Mouse (Mus musculus) MEL (cell line): ENCODE data around the gene Cep131. TPM values are rescaled to one million over a fixed set of nuclear protein-coding genes. Genes with fewer than 3 reads are reported as not detected.
A peak's percentile ranks its signal among the peaks of the same experiment; 100 is the strongest.

Experiments used
- DNase-seq: peaks from one replicate; pipeline ENCODE4 v3.0.0; 2011; ENCODE audit warnings: low read depth, low spot score
- H3K27ac ChIP-seq: 2 replicates; pipeline ENCODE4 v1.5.1; 2012; ENCODE audit warnings: low read depth, mild to moderate bottlenecking, control low read depth, low read length, moderate library complexity; ENCODE audit not compliant: control insufficient read depth
- H3K27me3 ChIP-seq, 2 experiments: fragments of 150-350 bp in 1 of 2; sonication (generic) in 1 of 2; 2 replicates each; pipeline ENCODE4 v1.6.1; 2012; ENCODE audit warnings: low read length in 2 of 2, mild to moderate bottlenecking in 2 of 2, improper control_type of control experiment in 1 of 2, moderate library complexity in 1 of 2; ENCODE audit not compliant: insufficient read depth in 2 of 2, control insufficient read depth in 1 of 2
- H3K36me3 ChIP-seq, 2 experiments: 2 replicates each; pipeline ENCODE4 v1.6.1; 2012 to 2014; ENCODE audit warnings: low read length in 2 of 2, improper control_type of control experiment in 1 of 2, inconsistent platforms in 1 of 2, mild to moderate bottlenecking in 1 of 2; ENCODE audit not compliant: insufficient read depth in 2 of 2, control insufficient read depth in 1 of 2
- H3K4me1 ChIP-seq, 2 experiments: fragments of 150-350 bp in 1 of 2; sonication (generic) in 1 of 2; 2 replicates each; pipeline ENCODE4 v1.6.1; 2012; ENCODE audit warnings: low read length in 2 of 2, improper control_type of control experiment in 1 of 2, mild to moderate bottlenecking in 1 of 2; ENCODE audit not compliant: insufficient read depth in 2 of 2, control insufficient read depth in 1 of 2
- H3K4me3 ChIP-seq, 2 experiments: fragments of 150-350 bp in 1 of 2; sonication (generic) in 1 of 2; 2 replicates each; pipeline ENCODE4 v1.5.1; 2012; ENCODE audit warnings: low read depth in 2 of 2, low read length in 2 of 2, mild to moderate bottlenecking in 2 of 2, moderate library complexity in 2 of 2, control low read depth in 1 of 2, improper control_type of control experiment in 1 of 2; ENCODE audit not compliant: control insufficient read depth in 1 of 2, insufficient read depth in 1 of 2
- H3K79me2 ChIP-seq: 2 replicates; pipeline ENCODE4 v1.6.1; 2012; ENCODE audit warnings: mild to moderate bottlenecking, low read length, moderate library complexity; ENCODE audit not compliant: control insufficient read depth, poor library complexity, insufficient read depth
- H3K9ac ChIP-seq: 2 replicates; pipeline ENCODE4 v1.6.1; 2012; ENCODE audit warnings: low read depth, mild to moderate bottlenecking, control low read depth, low read length, moderate library complexity; ENCODE audit not compliant: control insufficient read depth, poor library complexity, severe bottlenecking
- H3K9me3 ChIP-seq: fragments of 150-350 bp; sonication (generic); replicated peaks from 2 replicates; pipeline ENCODE4 v1.6.1; 2012; ENCODE audit warnings: mild to moderate bottlenecking, low read length, improper control_type of control experiment, moderate library complexity; ENCODE audit not compliant: insufficient read depth
- CHD2 ChIP-seq: IDR thresholded peaks from 2 replicates; pipeline ENCODE4 v1.6.1; 2011; ENCODE audit warnings: low read length, improper control_type of control experiment
- CTCF ChIP-seq, 3 experiments: IDR thresholded peaks in 2 of 3; conservative IDR thresholded peaks in 1 of 3; 2 replicates each; pipeline ENCODE4 v1.5.1; 2011 to 2012; ENCODE audit warnings: low read length in 3 of 3, low read depth in 2 of 3, mild to moderate bottlenecking in 2 of 3, improper control_type of control experiment in 1 of 3, inconsistent platforms in 1 of 3, mixed read lengths in 1 of 3, moderate library complexity in 1 of 3; ENCODE audit not compliant: control insufficient read depth in 1 of 3, insufficient read depth in 1 of 3, poor library complexity in 1 of 3, severe bottlenecking in 1 of 3
- GABPA ChIP-seq: IDR thresholded peaks from 2 replicates; pipeline ENCODE4 v1.6.1; 2012; ENCODE audit warnings: low read depth, mild to moderate bottlenecking, inconsistent platforms, low read length, improper control_type of control experiment, moderate library complexity
- MAFK ChIP-seq: IDR thresholded peaks from 2 replicates; pipeline ENCODE4 v1.6.1; 2011; ENCODE audit warnings: low read depth, mild to moderate bottlenecking, low read length, improper control_type of control experiment, borderline replicate concordance
- MXI1 ChIP-seq: IDR thresholded peaks from 2 replicates; pipeline ENCODE4 v1.6.1; 2011; ENCODE audit warnings: mild to moderate bottlenecking, low read depth, low read length, improper control_type of control experiment
- MYB ChIP-seq: IDR thresholded peaks from 2 replicates; pipeline ENCODE4 v1.6.1; 2011; ENCODE audit warnings: mild to moderate bottlenecking, low read depth, low read length, improper control_type of control experiment
- MYC ChIP-seq: IDR thresholded peaks from 2 replicates; pipeline ENCODE4 v1.6.1; 2011; ENCODE audit warnings: low read depth, mild to moderate bottlenecking, low read length, improper control_type of control experiment, moderate library complexity
- POLR2A ChIP-seq, 2 experiments: IDR thresholded peaks; 2 replicates each; pipeline ENCODE4 v1.6.1; 2011 to 2012; ENCODE audit warnings: low read length in 2 of 2, mild to moderate bottlenecking in 2 of 2, control low read depth in 1 of 2, improper control_type of control experiment in 1 of 2, low read depth in 1 of 2, moderate library complexity in 1 of 2; ENCODE audit not compliant: control insufficient read depth in 1 of 2, insufficient read depth in 1 of 2, poor library complexity in 1 of 2
- POLR2AphosphoS5 ChIP-seq: IDR thresholded peaks from 2 replicates; pipeline ENCODE4 v1.6.1; 2012; ENCODE audit warnings: low read depth, borderline replicate concordance, mild to moderate bottlenecking, inconsistent platforms, low read length, moderate library complexity, mixed read lengths
- RAD21 ChIP-seq: IDR thresholded peaks from 2 replicates; pipeline ENCODE4 v1.6.1; 2011; ENCODE audit warnings: mild to moderate bottlenecking, low read depth, low read length, improper control_type of control experiment
- TAL1 ChIP-seq: IDR thresholded peaks from 2 replicates; pipeline ENCODE4 v1.6.1; 2012; ENCODE audit warnings: mild to moderate bottlenecking, inconsistent platforms, low read length, moderate library complexity, mixed read lengths
- USF2 ChIP-seq, 2 experiments: IDR thresholded peaks; 2 replicates each; pipeline ENCODE4 v1.6.1; 2011 to 2012; ENCODE audit warnings: improper control_type of control experiment in 2 of 2, low read length in 2 of 2, borderline replicate concordance in 1 of 2, inconsistent platforms in 1 of 2, low read depth in 1 of 2, mild to moderate bottlenecking in 1 of 2; ENCODE audit not compliant: insufficient read depth in 1 of 2
- ZC3H11A ChIP-seq: IDR thresholded peaks from 2 replicates; pipeline ENCODE4 v1.6.1; 2012; ENCODE audit warnings: low read depth, mild to moderate bottlenecking, inconsistent platforms, low read length, improper control_type of control experiment
- polyA plus RNA-seq, 2 experiments: library from polyadenylated mRNA; stranded (reverse) in 1 of 2; unstranded in 1 of 2; fragments of >175 nt in 1 of 2; fragments of >200 nt in 1 of 2; gene quantifications; 2 replicates each; pipeline versions ENCODE4 v1.2.1 to v1.2.4; 2012; ENCODE audit warnings: low replicate concordance in 2 of 2, low read depth in 1 of 2; ENCODE audit not compliant: insufficient read length in 2 of 2, insufficient read depth in 1 of 2, missing spikeins in 1 of 2
- total RNA-seq: library from RNA; depleted of rRNA; stranded (reverse); fragments of 300-350 nt; gene quantifications from 2 replicates; pipeline ENCODE4 v1.2.3, GENCODE M21; 2012

Cep131 gene
- total and polyA plus RNA-seq, 3 experiments: 21.6 to 26.6 TPM; not detected in 1

DNA sequence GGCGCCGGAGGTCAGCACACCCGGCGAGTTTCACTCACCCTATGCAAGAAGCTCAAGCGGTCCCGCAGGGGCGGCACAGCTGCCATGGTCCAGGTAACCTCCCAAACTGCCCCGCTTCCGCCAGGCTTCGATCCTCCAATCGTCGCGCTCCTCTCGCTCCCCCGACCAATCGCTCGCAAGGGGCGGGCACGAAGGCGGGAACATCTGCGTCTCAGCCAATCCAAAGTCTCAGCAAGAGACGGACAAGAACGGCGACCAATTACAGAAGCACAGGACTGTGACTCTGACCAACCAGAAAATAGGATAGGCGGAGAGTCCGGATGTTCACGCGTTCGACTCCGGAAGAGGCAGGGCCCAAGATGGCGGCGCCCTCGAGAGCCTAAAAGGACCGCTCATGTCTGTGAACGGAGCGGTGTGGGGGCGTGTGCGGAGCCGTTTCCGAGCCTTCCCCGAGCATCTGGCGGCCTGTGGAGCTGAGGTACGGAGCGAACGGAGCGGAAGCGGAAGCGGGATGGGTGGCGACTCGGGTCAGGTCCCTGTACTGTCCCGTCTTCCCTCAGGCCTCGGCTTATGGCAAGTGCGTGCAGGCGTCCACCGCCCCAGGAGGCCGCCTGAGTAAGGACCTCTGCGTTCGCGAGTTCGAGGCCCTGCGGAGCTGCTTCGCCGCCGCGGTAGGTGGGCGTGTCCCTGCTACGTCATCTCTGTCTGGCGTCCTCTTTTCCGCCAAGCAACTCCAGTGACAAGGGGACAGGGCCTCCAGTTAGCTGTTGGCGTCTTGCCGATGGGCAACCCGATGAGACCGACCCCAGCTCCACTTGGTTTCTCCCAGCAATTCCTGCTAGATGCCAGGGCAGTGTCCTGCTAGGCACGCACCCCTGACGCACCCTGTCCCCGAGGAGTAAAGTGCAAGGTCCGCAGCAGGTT, 12.2 kb upstream of the Cep131 start, which contains the start of the genes Tepsin and Ndufaf8 (continued):
- peak; percentile 97 for TF ChIP-seq CHD2
- TF ChIP-seq MAFK: no peak
- no peak for TF ChIP-seq RAD21
- no peak for TF ChIP-seq USF2 (IDR thresholded peaks at IDR 0.05; ENCODE audit: borderline replicate concordance in 1 of 2, insufficient read depth in 1 of 2, low read depth in 1 of 2, low read length in 2 of 2)
- TF ChIP-seq, all 39 proteins: peak for 15

DNA sequence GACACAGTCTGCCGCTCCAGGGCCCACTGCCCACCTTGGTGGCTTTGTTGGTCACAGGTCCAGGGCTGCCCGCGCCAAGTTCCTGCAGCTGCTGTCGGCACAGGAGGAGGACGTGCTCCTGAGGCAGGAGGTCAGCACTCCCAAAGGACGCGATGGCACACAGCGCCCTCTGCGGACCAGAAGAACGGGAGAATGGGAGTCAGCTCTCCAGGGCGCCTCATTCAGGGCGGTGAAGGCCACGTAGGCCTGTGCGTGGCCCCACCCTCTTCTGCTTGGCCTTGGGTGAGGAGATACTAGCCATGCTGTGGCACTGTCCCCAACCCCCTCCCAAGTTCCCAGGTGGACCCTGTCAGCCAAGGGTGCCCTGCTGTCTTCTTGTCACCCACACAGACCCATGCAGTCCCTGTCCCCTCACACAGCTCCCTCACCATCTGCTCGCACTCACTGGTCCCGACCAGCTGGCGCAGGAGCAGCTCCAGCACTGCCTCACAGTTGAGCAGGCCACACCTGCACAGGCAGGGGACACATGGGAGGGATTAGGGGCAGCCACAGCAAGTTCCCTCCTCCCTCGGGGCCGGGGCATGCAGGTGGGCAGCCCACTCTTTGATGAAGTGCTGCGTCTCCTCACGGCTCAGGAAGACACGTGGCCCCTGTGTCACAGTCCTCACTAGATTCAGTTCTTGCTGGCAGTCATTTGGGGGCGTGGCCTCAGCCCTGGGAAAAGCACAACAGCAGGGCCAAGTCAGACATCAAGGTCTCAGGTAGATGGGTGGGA, 6.4 kb upstream of the Cep131 start:
- H3K9me3 ChIP-seq: no peaks in the 10 kb centered on the region
- no peak for TF ChIP-seq MXI1
- no peak for TF ChIP-seq TAL1
- no peak for TF ChIP-seq MYB
- TF ChIP-seq POLR2AphosphoS5: no peak
- no peak for TF ChIP-seq ZC3H11A
- peak in 1 of 3 experiments; percentile 33; a peak in 2 of 6 replicates for TF ChIP-seq CTCF (IDR thresholded peaks at IDR 0.05 in 2 of 3, conservative IDR thresholded peaks at IDR 0.05 in 1 of 3; ENCODE audit: control insufficient read depth in 1 of 3, insufficient read depth in 1 of 3, low read depth in 2 of 3, low read length in 3 of 3, poor library complexity in 1 of 3, severe bottlenecking in 1 of 3)
- TF ChIP-seq, all 39 proteins: peak for 1
- no peaks in the 10 kb centered on the region for H3K27me3 ChIP-seq
- H3K4me3 ChIP-seq: no peak overlapping the region
- peaks cover 0 to 14% of the 10 kb centered on the region in 2 experiments; a peak in 3 of 4 replicates for H3K4me1 ChIP-seq
- peaks cover 0 to 5% of the 10 kb centered on the region in 2 experiments; a peak in 1 of 4 replicates for H3K36me3 ChIP-seq
- no peak overlapping the region for H3K27ac ChIP-seq
- H3K9ac ChIP-seq: no peak overlapping the region
- no peak for DNase-seq
- H3K79me2 ChIP-seq: peaks cover 6% of the 10 kb centered on the region; the same call in 1 of the 2 replicates

DNA sequence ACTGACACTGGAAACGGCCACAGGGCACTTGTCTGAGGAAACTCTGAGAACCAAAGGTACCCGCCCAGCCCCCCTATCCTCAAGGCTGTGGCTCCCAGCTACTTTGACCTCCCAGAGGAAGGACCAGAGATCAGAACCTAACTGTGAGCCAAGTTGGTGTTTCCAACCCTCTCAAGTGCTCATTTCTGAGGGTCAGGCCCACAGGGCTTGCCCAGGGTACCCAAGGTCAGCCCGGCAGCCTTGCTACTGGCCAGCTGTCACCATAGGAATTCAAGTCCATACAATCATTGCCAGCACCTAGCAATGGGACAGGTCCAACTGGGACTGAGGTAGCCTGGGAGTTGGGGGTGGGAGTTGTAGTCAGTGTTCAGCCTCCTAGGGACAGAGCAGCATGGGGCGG, 4.0 kb upstream of the Cep131 start:
- Histone ChIP-seq H3K36me3 (no peaks in the 10 kb centered on the region; a peak in 1 of 4 replicates), H3K4me1 (peaks cover 4 to 18% of the 10 kb centered on the region in 2 experiments; a peak in 3 of 4 replicates), H3K9me3 (no peaks in the 10 kb centered on the region), H3K27me3 (no peaks in the 10 kb centered on the region), H3K79me2 (peaks cover 3% of the 10 kb centered on the region; the same call in 1 of the 2 replicates), H3K4me3 (no peak overlapping the region), H3K9ac (no peak overlapping the region), H3K27ac (no peak overlapping the region)
- no peak for TF ChIP-seq MYC
- no peak for TF ChIP-seq RAD21
- TF ChIP-seq GABPA: no peak
- no peak for TF ChIP-seq POLR2A (IDR thresholded peaks at IDR 0.05; ENCODE audit: control insufficient read depth in 1 of 2, insufficient read depth in 1 of 2, low read depth in 1 of 2, low read length in 2 of 2, poor library complexity in 1 of 2)
- no peak for DNase-seq
